Mouse (Mus musculus) layer of hippocampus, adult 8-10 months (tissue): ENCODE results near the gene Kcnc2. TPM values are rescaled to one million over a fixed set of nuclear protein-coding genes. Genes with fewer than 3 reads are reported as not detected.

Source experiments
- DNase-seq, 2 experiments: peaks; one replicate each; pipeline ENCODE4 v3.0.0; 2022; ENCODE audit warnings: low spot score in 2 of 2
- total RNA-seq, 4 experiments: library from RNA; stranded (reverse); gene quantifications; 2 replicates each; pipeline ENCODE4 v1.2.4; 2022

Kcnc2 gene
- total RNA-seq, 4 experiments from 2014 or later: 68.2 to 90.2 (median 76.8) TPM

DNA sequence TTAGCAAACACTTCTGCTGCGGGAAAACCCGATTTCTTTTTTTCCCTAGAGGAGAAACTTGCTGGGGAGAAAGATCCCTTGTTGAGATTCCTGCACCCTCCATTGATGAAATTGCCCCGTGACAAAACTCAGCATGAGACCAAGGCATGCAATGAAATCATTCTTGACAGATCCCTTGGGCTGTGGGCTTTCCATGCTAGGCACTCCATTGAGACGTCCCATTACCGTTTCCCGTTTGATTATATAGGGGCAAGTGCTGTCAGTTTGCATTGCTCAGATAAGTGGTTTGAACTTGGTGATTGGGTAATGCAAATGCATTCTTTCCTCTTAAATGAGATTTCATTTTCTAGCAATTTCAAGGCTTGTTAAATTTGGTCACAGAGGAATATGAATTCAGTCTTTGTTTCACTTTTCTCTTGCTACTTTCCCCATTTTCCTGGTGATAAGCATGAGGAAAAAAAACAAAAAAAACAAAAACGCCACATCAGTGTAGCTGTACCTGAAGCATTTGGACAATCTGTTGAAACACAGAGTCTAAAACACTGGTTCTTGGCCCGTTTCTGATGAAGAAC, 123.6 kb downstream of the Kcnc2 start:
- no peak for DNase-seq

DNA sequence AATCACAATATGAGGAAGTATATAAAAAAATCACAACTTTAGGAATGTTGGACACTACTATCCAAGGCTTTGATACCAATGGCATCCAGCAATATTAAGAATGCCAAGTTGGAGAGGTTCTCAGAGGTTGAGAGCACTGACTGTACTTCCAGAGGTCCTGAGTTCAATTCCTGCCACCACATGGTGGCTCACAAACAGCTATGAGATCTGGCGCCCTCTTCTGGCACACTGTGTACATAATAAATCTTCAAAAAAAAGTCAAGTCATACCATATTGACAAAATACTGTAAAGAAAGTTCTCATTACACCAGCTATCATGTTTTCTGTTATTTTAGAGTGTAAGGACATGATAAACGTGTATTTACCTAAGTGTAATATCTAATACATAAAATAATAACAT, 126.3 kb downstream of the Kcnc2 start:
- DNase-seq: no peak

DNA sequence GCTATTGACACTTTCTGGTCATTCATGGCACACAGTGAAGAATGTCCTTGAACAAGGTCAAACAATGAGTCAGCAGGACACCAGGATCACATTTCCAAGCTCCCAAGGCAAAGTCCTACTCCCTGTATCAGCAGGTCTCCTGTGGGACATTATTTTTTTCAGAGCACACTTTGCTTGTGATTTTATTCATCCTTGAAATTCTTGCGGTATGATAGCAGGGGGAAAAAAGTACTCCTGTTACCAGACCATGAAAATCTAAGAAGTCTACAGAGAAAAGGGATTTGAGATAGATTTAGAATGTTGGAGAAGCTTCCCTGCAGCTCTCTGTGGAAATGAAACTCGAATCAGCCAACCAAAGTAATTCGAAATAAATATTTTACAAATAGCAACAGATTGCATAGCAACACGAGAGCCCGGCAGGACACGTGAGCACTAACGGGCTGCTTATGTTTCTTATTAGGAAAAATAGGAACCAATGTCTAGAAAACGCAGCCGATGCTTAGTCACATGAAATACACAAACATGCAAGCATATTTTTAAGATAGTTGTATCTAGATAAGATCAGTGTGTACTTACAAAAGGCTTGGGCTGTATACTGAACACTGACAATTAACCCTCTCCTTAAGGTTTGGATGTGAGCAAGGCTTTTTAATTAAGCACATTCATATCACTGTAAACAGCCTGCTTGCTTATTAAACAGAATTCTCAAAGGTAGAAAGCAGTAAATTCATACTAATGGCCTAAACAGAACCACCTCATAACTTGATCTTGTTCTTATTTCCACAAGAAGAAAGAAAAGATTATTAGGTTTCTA, 129.9 kb downstream of the Kcnc2 start:
- DNase-seq: peak; percentile 14 to 17

DNA sequence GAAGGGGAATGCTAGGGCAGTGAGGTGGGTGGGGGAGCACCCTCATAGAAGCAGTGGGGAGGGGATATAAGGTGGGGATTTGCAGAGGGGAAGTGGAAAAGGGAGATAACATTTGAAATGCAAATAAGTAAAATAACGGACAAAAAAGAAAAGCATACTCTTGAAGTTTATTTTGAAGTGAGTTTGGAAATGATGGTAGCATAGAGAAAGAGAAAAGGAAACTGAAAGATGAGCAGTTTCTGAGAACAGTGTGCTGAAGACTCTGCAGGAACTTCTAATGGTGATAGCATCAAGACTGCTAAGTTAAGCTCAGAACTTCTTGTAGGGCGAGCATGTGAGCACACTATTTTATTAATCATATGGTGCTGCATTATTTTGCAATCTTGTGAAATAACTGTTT, 138.6 kb downstream of the Kcnc2 start:
- DNase-seq: no peak

DNA sequence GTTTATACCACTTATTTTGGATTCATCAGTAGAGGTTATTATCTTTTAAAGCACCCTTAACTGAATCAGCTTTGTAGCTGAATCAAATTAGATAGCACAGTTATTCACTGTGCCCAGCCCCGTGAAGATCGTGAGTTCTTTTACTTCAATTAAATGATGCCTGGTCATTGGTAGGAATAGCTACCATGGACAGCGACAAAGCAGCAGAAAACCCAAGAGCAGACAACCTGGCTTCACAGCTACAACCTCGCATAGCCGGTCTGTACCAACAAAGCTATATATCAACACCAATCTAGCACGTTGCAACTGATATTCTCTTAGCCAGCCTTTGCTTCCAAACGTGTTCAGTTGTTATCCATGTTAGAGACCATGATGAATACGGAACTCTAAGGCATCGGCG, 152.4 kb downstream of the Kcnc2 start:
- no peak for DNase-seq

DNA sequence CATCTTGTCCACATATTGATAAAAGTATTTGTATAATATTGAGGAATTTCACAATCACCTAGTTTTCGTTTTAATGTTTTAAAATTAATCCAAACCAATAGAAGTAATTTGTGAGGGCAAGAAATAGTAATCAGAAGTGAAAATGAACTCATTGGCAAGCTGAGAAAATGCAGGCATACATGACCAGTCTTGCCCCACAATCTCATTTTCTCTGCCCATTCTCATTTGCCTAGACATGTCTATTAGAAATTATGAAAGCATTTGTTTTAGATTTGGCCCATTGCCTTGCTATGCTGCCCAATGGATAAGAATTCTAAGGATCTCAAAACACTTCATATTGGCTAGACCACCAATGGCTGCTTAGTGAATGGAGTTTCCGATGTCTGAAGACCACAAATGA, 166.0 kb downstream of the Kcnc2 start:
- DNase-seq: no peak

DNA sequence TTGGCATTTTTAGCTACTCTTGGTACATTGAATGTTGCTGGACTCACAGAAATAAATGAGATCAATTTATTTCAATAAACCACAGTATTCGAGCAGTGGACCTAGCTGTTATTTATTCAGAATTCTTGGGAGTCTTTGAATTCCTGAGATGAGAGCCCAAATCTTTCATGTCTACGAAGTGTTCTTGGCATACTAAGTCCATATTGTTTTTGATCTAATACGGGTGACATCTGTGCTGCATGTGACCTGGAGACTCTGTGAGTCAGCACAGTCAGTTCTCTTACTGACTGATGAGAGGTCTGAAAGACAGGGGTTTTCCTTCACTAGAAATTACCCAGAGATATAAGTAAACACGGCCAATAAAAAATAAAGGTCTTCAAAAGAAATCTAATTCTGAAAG, 173.7 kb downstream of the Kcnc2 start:
- no peak for DNase-seq

DNA sequence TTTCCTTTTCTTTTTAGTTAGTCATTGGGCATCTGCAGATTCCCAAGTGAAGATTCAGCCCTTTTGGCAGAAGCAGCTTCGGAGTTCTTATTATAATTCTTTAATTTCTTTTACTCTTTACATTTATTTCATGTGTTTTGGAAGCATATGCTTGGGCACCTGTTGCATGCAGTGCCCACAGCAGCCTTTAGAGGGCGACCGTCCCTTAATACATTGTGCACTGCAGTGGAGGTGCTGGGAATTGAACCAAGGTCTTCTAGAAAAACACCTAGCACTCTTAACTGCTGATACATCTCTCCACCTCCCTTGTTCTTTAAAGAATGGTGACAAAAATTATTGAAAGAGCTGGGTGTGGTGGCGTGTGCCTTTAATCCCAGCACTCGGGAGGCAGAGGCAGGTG, 180.0 kb downstream of the Kcnc2 start:
- no peak for DNase-seq

DNA sequence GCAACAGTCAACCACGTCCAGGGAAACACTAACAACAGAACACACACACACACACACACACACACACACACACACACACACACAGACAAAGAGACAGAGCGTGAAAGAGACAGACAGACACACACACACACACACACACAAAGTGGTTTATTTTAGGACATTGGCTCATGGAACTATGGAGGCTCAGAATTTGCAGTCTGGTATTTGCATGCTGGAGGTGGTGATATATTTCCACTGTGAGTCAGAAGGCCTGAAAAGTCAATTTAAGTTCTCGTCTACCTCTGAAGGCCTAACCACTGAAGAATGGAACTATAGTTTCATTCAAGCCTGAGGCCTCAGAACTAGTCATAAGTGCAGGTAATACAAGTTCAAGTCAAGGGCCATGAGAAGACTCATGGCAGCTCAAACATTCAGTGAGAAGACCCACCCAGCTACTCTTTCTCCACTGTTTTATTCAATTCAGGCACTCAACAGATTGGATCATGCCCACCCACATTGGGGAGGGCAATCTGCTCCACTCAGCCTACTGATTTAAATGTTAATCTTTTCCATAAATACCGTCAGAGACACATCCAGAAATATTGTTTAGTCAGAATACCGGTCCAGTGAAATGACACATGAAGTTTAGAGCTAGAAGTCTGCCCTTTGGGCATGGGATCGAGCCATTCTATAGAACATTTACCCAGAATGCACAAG, 197.9 kb downstream of the Kcnc2 start:
- peak; percentile 28 to 30 for DNase-seq

DNA sequence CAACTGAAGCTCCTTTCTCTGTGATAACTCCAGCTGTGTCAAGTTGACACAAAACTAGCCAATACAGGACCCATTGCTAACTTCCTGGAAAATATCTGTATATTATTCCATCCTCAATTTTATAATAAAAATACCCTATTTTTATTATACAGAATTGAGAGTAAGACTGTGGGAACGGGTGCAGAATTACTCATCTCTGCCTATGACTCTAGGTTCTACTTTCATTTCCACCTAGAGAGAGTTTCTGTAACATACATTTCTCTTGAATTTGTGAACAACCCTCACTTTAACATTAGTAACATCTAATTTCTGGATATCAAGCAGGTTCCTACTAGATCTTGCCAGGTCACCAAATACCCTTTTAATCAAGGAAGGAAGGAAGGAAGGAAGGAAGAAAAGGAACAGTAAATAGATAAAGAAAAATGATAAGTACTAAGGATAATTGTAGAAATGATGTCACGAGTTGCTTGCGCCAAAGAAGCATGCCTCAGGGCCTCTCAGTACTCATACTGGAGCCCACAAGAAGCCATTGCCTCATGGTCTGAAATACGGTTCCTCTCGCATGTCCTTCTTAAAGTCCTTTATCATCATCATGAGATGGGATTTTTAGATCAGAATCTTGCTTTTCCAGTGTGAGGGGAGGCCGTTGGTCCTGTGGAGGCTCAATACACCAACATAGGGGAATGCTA, 203.3 kb downstream of the Kcnc2 start:
- no peak for DNase-seq

DNA sequence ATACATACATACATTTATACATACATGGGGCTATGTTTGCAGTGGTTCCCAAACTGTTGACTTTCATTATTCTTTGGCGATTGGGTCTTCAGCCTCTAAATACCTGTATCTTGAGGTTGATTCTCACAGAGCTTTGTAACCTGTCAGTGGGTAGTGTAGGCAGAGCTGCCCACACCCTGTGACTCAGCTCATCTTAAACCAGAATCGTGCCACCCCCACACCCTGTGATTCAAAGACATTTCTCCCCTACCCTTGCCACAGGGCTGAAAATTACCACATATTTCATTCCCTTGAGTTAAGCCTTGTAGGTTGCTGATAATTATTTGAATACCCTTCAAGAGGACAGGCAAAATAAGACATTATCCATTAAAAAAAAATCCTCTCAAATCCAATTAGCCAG, 210.5 kb downstream of the Kcnc2 start:
- DNase-seq: no peak

DNA sequence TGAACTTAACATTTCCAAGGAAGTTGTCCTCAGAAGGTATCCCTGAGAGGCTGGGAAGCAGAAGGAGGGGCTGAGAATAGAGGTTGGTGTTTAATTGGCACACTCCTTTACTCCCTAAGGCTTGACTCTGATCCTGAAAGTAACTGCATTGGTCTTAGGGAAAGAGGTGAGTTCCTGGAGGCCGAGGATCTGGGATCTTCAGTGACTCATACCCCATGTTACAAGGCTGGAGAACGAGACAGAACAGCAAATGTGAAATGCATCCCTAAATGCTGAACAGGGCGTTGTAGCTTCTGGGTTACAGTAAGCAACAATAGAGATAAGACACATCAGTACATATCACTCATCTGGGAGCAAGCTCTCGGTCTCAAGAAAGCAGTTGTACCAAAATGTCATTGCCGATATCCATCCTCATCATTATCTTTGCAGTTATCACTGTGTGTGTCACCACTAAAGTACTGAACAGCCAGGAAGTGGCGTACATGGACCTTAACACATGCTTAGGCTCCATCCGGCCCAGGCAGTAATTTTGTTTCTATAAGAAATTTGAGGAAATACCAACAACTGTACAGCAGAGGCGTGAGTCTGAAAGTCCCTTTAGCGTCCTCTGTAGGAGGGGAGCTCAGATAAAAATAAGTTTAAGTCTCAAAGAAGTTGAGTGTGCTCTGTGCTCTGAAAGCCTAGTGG, 211.1 kb downstream of the Kcnc2 start:
- DNase-seq: no peak

DNA sequence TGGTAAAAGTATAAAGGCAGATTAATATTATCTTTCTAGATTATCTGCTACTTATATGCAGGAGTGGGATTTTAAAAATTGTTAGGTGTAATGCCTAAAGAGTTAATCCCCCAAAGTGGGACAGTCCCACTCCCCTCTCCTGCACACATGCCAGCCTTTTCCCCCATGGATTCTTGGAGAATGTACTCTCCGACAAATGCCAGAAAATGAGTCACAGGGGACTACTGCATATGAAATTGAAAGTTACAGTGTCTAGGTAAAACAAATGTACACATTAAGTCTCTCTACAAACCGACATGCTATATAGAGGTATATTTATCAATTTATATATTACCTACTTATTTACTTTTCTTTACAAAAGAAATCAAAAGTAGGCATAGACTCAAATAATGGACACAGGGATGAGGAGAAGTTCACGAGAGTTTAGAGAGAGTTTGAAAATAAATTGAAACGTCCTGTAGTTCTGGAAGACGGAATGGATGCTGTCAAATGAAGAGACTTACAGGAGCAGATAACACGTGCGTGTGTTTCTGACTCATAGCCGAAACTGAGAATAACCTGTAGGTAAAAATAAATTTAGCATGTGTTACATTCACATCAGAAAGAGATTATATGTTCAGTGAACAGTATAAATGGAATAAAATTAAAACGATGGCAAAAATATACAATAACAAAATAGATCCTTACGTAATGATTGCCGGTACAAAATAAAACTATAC, 213.6 kb downstream of the Kcnc2 start:
- DNase-seq: no peak

DNA sequence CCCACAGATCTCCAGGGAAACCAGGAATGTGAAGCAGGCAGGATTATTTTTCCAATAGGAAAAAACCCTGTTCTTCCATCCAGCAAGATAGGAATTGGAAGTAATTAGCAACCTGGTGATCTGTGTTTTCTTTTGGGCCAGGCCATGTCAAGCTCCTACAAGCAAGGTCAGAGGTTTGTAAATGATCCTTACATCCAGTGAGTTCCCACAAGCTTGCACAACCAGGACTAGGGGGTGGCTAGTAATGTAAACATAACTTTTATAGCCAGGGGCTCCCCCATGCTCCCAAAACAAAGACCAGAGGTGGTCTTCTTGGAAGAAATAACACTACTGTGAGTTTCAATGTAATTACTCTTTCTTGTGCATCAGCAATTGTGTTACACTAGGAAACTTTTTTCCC, 214.9 kb downstream of the Kcnc2 start:
- DNase-seq: no peak

DNA sequence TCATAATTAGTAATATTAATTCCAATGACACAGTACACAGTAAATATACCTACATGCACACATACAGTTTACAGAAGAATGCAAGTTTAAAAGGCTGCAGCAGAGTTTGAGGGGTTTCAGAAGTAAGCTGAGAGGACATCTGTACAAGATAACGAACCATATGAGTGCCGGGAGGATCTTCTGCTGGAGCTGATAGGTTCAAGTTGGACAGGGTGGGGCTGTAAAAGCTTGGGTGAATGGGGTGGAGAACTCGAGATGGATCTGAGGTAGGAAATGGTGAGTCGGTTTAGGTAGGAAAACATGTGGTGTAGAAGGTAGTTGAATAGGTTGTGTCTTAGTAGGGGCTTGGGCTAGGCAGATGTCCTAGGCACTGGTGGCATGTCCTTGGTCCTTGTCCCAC, 217.8 kb downstream of the Kcnc2 start:
- no peak for DNase-seq

Other genes starting within 250 kb of the Kcnc2 start
- gene Glipr1l1, start 210.9 kb upstream of the Kcnc2 start, total RNA-seq: not detected
- not detected for gene Glipr1l2, start 187.8 kb upstream of the Kcnc2 start, total RNA-seq
- gene Glipr1l3, start 110.8 kb upstream of the Kcnc2 start, total RNA-seq: not detected
- under 1 TPM; 0.16 to 0.31 (median 0.19) TPM for gene Caps2, start 107.5 kb upstream of the Kcnc2 start, total RNA-seq